Mouse (Mus musculus) heart, embryonic 11.5 days (tissue): Measurements from ENCODE around the gene Zfp488. TPM values are rescaled to one million over a fixed set of nuclear protein-coding genes. Genes with fewer than 3 reads are reported as not detected.

Experiments used
- ATAC-seq: fragments of 200-750 bp; cut with Nextera tagmentation; replicated peaks from 2 replicates; pipeline ENCODE4 v1.8.0; 2017; ENCODE audit warnings: moderate library complexity; ENCODE audit not compliant: insufficient number of reproducible peaks, low FRiP score, low TSS enrichment
- H3K27ac ChIP-seq: fragments of 300-500 bp; sonication (generic); 2 replicates; pipeline ENCODE4 v1.5.1; 2014; ENCODE audit warnings: mild to moderate bottlenecking, low read depth, low read length
- H3K27me3 ChIP-seq: fragments of 300-500 bp; sonication (generic); 2 replicates; pipeline ENCODE4 v1.6.1; 2014; ENCODE audit warnings: mild to moderate bottlenecking, low read length, mixed read lengths; ENCODE audit not compliant: control insufficient read depth, insufficient read depth
- H3K36me3 ChIP-seq: fragments of 300-500 bp; sonication (generic); 2 replicates; pipeline ENCODE4 v1.6.1; 2014; ENCODE audit warnings: mild to moderate bottlenecking, low read length, moderate library complexity, mixed read lengths; ENCODE audit not compliant: control insufficient read depth, insufficient read depth
- H3K4me1 ChIP-seq: fragments of 300-500 bp; sonication (generic); 2 replicates; pipeline ENCODE4 v1.6.1; 2014; ENCODE audit warnings: low read length; ENCODE audit not compliant: control insufficient read depth, insufficient read depth
- H3K4me2 ChIP-seq: fragments of 300-500 bp; sonication (generic); 2 replicates; pipeline ENCODE4 v1.6.1; 2014; ENCODE audit warnings: mild to moderate bottlenecking, moderate library complexity
- H3K4me3 ChIP-seq: fragments of 300-500 bp; sonication (generic); 2 replicates; pipeline ENCODE4 v1.5.1; 2014; ENCODE audit warnings: low read depth, low read length
- H3K9ac ChIP-seq: fragments of 300-500 bp; sonication (generic); 2 replicates; pipeline ENCODE4 v1.6.1; 2014; ENCODE audit warnings: mild to moderate bottlenecking, low read depth, low read length, moderate library complexity
- H3K9me3 ChIP-seq: fragments of 300-500 bp; sonication (generic); replicated peaks from 2 replicates; pipeline ENCODE4 v1.6.1; 2016; ENCODE audit warnings: low read length; ENCODE audit not compliant: control insufficient read depth
- WGBS: fragments of 180-500 bp; shearing (Covaris S2); extraction: QIAGEN DNeasy Blood & Tissue Kit; methylation state at CpG from one replicate; pipeline ENCODE4 v1.1.7; 2014; ENCODE audit not compliant: insufficient replicate concordance; 5-methylcytosine and 5-hydroxymethylcytosine counted together
- polyA plus RNA-seq: library from polyadenylated mRNA; unstranded; fragments of >200 nt; fragmentation: Nextera tagmentation; extraction: Ambion mirVana; gene quantifications from 2 replicates; pipeline ENCODE4 v1.2.1, GENCODE M21; 2014

The Zfp488 gene
- polyA plus RNA-seq, result not detected in 2 replicates

GRCm38 (mm10) chr14:33978604-33979059, at the start of gene Zfp488:
Zfp488 (minus strand) TSS chr14:33978764.
- Histone ChIP-seq H3K4me3 (peak within 1 kb of the TSS; percentile 44), H3K9ac (peak within 1 kb of the TSS; percentile 43; the same call in 1 of the 2 replicates), H3K27ac (no peak within 1 kb of the TSS), H3K36me3 (no peaks in the 10 kb centered on the region), H3K9me3 (no peaks in the 10 kb centered on the region), H3K27me3 (peaks cover 3% of the 10 kb centered on the region; the same call in 1 of the 2 replicates), H3K4me2 (peak within 1 kb of the TSS; percentile 79), H3K4me1 (no peaks in the 10 kb centered on the region)
- peak; percentile 22; the same call in 1 of the 2 replicates for ATAC-seq
- WGBS, result 2% methylated on average over 25 of the region's 25 CpGs

- 18% methylated on average over 2 of the region's 2 CpGs for WGBS
- no peaks in the 10 kb centered on the region for H3K27me3 ChIP-seq
- no peaks in the 10 kb centered on the region for H3K9me3 ChIP-seq
- H3K27ac ChIP-seq, result no peak overlapping the region
- H3K4me1 ChIP-seq, result no peaks in the 10 kb centered on the region
- ATAC-seq, result no peak
- no peak overlapping the region for H3K9ac ChIP-seq
- H3K36me3 ChIP-seq, result no peaks in the 10 kb centered on the region
- H3K4me2 ChIP-seq, result no peak overlapping the region
- H3K4me3 ChIP-seq, result no peak overlapping the region
Observed at GRCm38 (mm10) chr14:34026710-34027109, 48.1 kb upstream of the Zfp488 start.

- no peaks in the 10 kb centered on the region for H3K27me3 ChIP-seq
- H3K9me3 ChIP-seq, result no peaks in the 10 kb centered on the region
- H3K36me3 ChIP-seq, result no peaks in the 10 kb centered on the region
- no peak overlapping the region for H3K4me2 ChIP-seq
- no peak overlapping the region for H3K4me3 ChIP-seq
- no peak for ATAC-seq
- 89% methylated on average over 2 of the region's 2 CpGs for WGBS
- H3K9ac ChIP-seq, result no peak overlapping the region
- no peaks in the 10 kb centered on the region for H3K4me1 ChIP-seq
- no peak overlapping the region for H3K27ac ChIP-seq
Observed at GRCm38 (mm10) chr14:34016938-34017337, 38.4 kb upstream of the Zfp488 start.

- Histone ChIP-seq H3K9ac (no peak within 1 kb of the TSS), H3K27me3 (no peaks in the 10 kb centered on the region), H3K36me3 (no peaks in the 10 kb centered on the region), H3K27ac (no peak within 1 kb of the TSS), H3K4me2 (no peak within 1 kb of the TSS), H3K4me1 (no peaks in the 10 kb centered on the region), H3K9me3 (no peaks in the 10 kb centered on the region), H3K4me3 (no peak within 1 kb of the TSS)
- ATAC-seq, result no peak
- WGBS, result 76% methylated on average over 4 of the region's 4 CpGs
Observed at GRCm38 (mm10) chr14:34016381-34016780, 37.8 kb upstream of the Zfp488 start, which contains the start of gene Gm5460. Gm5460 (plus strand) TSS chr14:34016758.

GRCm38 (mm10) chr14:34015063-34015462, 36.5 kb upstream of the Zfp488 start, which contains the start of gene Gm30083:
Gm30083 (minus strand) TSS chr14:34015182.
- no peak within 1 kb of the TSS for H3K4me2 ChIP-seq
- no peaks in the 10 kb centered on the region for H3K36me3 ChIP-seq
- ATAC-seq, result no peak
- no peaks in the 10 kb centered on the region for H3K27me3 ChIP-seq
- 74% methylated on average over 3 of the region's 3 CpGs for WGBS
- H3K27ac ChIP-seq, result no peak within 1 kb of the TSS
- H3K9ac ChIP-seq, result no peak within 1 kb of the TSS
- no peak within 1 kb of the TSS for H3K4me3 ChIP-seq
- H3K4me1 ChIP-seq, result no peaks in the 10 kb centered on the region
- no peaks in the 10 kb centered on the region for H3K9me3 ChIP-seq

GRCm38 (mm10) chr14:34002358-34002757, 23.8 kb upstream of the Zfp488 start:
- Histone ChIP-seq H3K36me3 (no peaks in the 10 kb centered on the region), H3K27ac (no peak overlapping the region), H3K4me1 (0 out of 2 replicates have a peak, but pooled peaks cover 5% of the 10 kb centered on the region), H3K9ac (no peak overlapping the region), H3K4me2 (no peak overlapping the region), H3K9me3 (no peaks in the 10 kb centered on the region), H3K4me3 (no peak overlapping the region), H3K27me3 (no peaks in the 10 kb centered on the region)
- ATAC-seq, result no peak
- WGBS, result 82% methylated on average over 5 of the region's 5 CpGs

GRCm38 (mm10) chr14:34001445-34001844, 22.9 kb upstream of the Zfp488 start:
- H3K27me3 ChIP-seq, result no peaks in the 10 kb centered on the region
- no peaks in the 10 kb centered on the region for H3K9me3 ChIP-seq
- no peak overlapping the region for H3K9ac ChIP-seq
- no peak for ATAC-seq
- no peak overlapping the region for H3K4me3 ChIP-seq
- H3K4me2 ChIP-seq, result no peak overlapping the region
- H3K36me3 ChIP-seq, result no peaks in the 10 kb centered on the region
- 0 out of 2 replicates have a peak, but pooled peaks cover 5% of the 10 kb centered on the region for H3K4me1 ChIP-seq
- no peak overlapping the region for H3K27ac ChIP-seq

- ATAC-seq, result no peak
- H3K27me3 ChIP-seq, result no peaks in the 10 kb centered on the region
- 0 out of 2 replicates have a peak, but pooled peaks cover 5% of the 10 kb centered on the region for H3K4me1 ChIP-seq
- no peaks in the 10 kb centered on the region for H3K9me3 ChIP-seq
- H3K27ac ChIP-seq, result no peak overlapping the region
- H3K4me2 ChIP-seq, result no peak overlapping the region
- H3K36me3 ChIP-seq, result no peaks in the 10 kb centered on the region
- no peak overlapping the region for H3K4me3 ChIP-seq
- no peak overlapping the region for H3K9ac ChIP-seq
Observed at GRCm38 (mm10) chr14:34000076-34000475, 21.5 kb upstream of the Zfp488 start.

GRCm38 (mm10) chr14:33997427-33997826, 18.9 kb upstream of the Zfp488 start:
- H3K4me3 ChIP-seq, result no peak overlapping the region
- no peak overlapping the region for H3K4me2 ChIP-seq
- H3K27ac ChIP-seq, result no peak overlapping the region
- H3K4me1 ChIP-seq, result peaks cover 13% of the 10 kb centered on the region; the same call in 1 of the 2 replicates
- ATAC-seq, result no peak
- H3K9me3 ChIP-seq, result no peaks in the 10 kb centered on the region
- WGBS, result 43% methylated on average over 6 of the region's 6 CpGs
- no peak overlapping the region for H3K9ac ChIP-seq
- H3K27me3 ChIP-seq, result no peaks in the 10 kb centered on the region
- no peaks in the 10 kb centered on the region for H3K36me3 ChIP-seq
